Mouse (Mus musculus) midbrain, embryonic 16.5 days (tissue): ENCODE measurements around the gene Smg7. TPM values are rescaled to one million over a fixed set of nuclear protein-coding genes. Genes with fewer than 3 reads are reported as not detected.

ENCODE experiments used
- ATAC-seq: fragments of 200-750 bp; cut with Nextera tagmentation; 2 replicates; pipeline ENCODE4 v1.8.0; 2017; ENCODE audit warnings: moderate TSS enrichment
- H3K27ac ChIP-seq: fragments of 300-500 bp; sonication (generic); 2 replicates; pipeline ENCODE4 v1.5.1; 2014; ENCODE audit warnings: mild to moderate bottlenecking, low read length, mixed read lengths
- H3K27me3 ChIP-seq: fragments of 300-500 bp; sonication (generic); 2 replicates; pipeline ENCODE4 v1.6.1; 2014; ENCODE audit warnings: low read depth, low read length, mixed read lengths; ENCODE audit not compliant: control insufficient read depth, insufficient read depth
- H3K36me3 ChIP-seq: fragments of 300-500 bp; sonication (generic); 2 replicates; pipeline ENCODE4 v1.6.1; 2014; ENCODE audit warnings: mild to moderate bottlenecking, low read length, moderate library complexity, mixed read lengths; ENCODE audit not compliant: control insufficient read depth, insufficient read depth
- H3K4me1 ChIP-seq: fragments of 300-500 bp; sonication (generic); 2 replicates; pipeline ENCODE4 v1.6.1; 2014; ENCODE audit warnings: mild to moderate bottlenecking, low read length, mixed read lengths; ENCODE audit not compliant: control insufficient read depth, insufficient read depth
- H3K4me2 ChIP-seq: fragments of 300-500 bp; sonication (generic); 2 replicates; pipeline ENCODE4 v1.6.1; 2014; ENCODE audit warnings: mild to moderate bottlenecking, low read length, mixed read lengths
- H3K4me3 ChIP-seq: fragments of 300-500 bp; sonication (generic); 2 replicates; pipeline ENCODE4 v1.5.1; 2014; ENCODE audit warnings: low read depth, mild to moderate bottlenecking, low read length, moderate library complexity, mixed read lengths
- H3K9ac ChIP-seq: fragments of 300-500 bp; sonication (generic); 2 replicates; pipeline ENCODE4 v1.6.1; 2014; ENCODE audit warnings: low read depth, low read length, mixed read lengths
- H3K9me3 ChIP-seq: fragments of 300-500 bp; sonication (generic); replicated peaks from 2 replicates; pipeline ENCODE4 v1.6.1; 2014; ENCODE audit warnings: mild to moderate bottlenecking, low read length, mixed read lengths; ENCODE audit not compliant: control insufficient read depth, poor library complexity, severe bottlenecking
- WGBS: fragments of 180-500 bp; shearing (Covaris S2); extraction: QIAGEN DNeasy Blood & Tissue Kit; methylation state at CpG from one replicate; pipeline ENCODE4 v1.1.7; 2014; 5-methylcytosine and 5-hydroxymethylcytosine counted together
- polyA plus RNA-seq: library from polyadenylated mRNA; unstranded; fragments of >200 nt; fragmentation: Nextera tagmentation; extraction: Ambion mirVana; gene quantifications from 2 replicates; pipeline ENCODE4 v1.2.1, GENCODE M21; 2015

Smg7 gene
- polyA plus RNA-seq, 1 experiment from 2014 or later, result 32.1 TPM

DNA sequence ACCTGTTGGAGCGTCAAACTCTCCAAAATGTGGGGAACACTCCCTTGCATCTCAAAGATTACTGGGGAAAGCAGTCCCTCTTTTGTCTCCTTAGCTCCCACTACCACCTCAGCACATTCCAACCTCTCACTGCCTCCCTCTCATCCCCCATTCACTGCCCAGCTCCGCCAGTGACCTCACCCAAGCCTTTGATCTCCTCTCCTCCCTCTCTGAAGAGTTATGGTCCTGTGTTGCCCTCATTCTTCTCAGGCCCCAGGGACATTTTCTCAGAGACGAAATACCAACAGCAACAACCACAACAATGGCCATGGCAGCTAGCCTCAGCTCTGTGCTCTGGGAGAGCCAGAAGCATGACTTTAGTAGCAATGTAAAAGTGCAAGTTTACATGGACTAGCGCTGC is 111.2 kb downstream of the Smg7 start:
- H3K27ac ChIP-seq, result no peak overlapping the region
- H3K4me1 ChIP-seq, result no peaks in the 10 kb centered on the region
- H3K4me2 ChIP-seq, result no peak overlapping the region
- no peak for ATAC-seq
- H3K4me3 ChIP-seq, result no peak overlapping the region
- H3K27me3 ChIP-seq, result no peaks in the 10 kb centered on the region
- no peaks in the 10 kb centered on the region for H3K36me3 ChIP-seq
- no peak overlapping the region for H3K9ac ChIP-seq
- H3K9me3 ChIP-seq, result no peaks in the 10 kb centered on the region
- WGBS, result 24% methylated on average over 4 of the region's 4 CpGs

- 32% methylated on average over 6 of the region's 6 CpGs for WGBS
- Histone ChIP-seq H3K36me3 (no peaks in the 10 kb centered on the region), H3K27ac (no peak overlapping the region), H3K4me3 (no peak overlapping the region), H3K27me3 (no peaks in the 10 kb centered on the region), H3K9ac (no peak overlapping the region), H3K9me3 (no peaks in the 10 kb centered on the region), H3K4me1 (no peaks in the 10 kb centered on the region), H3K4me2 (no peak overlapping the region)
- no peak for ATAC-seq
Observed at GRCm38 (mm10) chr1:152790821-152791220, 111.6 kb downstream of the Smg7 start.

DNA sequence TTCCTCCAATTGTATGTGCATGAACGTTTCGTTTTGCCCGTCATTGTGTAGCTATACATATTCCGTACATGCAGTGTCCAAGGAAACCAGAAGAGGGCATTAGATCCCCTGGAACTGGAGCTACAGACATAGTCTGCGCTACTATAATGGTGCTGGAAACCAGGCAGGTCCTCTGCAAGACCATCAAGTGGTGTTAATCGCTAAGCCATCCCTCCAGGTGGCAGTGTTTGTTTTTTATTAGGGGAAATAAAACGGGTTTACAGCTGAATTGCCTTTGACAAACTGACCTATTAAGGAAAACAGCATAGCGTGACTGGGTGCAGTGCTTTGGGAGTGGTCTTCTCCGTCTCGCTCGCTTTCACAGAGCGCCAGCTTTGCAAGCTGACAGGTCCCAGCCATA is 112.2 kb downstream of the Smg7 start:
- 37% methylated on average over 12 of the region's 12 CpGs for WGBS
- Histone ChIP-seq H3K9ac (no peak overlapping the region), H3K4me2 (no peak overlapping the region)

DNA sequence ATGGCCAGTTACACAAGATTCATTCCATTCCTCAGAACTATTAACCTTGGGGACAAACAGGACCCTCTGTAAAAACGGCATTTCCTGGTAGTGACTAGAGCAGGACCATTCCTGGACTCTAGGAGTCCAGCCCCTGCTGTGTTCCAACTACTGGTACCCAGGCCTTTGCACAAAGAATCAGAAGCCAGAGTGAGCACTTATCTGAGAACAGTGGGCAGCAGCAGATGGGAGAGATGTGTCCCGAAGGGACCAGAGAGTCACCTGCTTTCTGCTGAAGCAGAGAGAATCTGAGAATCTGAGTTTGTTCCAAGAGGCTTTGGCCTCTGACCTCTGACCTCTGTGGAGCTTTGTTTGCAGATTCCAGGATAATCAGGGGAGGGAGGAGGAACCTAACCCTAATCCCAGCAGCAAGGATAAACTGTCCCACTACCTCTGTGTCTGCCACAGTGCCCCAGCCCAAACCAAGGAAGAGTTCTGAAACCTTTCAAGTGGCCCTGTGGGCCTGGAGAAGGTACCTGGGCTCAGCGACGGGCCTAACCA is 114.3 kb downstream of the Smg7 start:
- WGBS, result 21% methylated on average over 4 of the region's 4 CpGs
- Histone ChIP-seq H3K9ac (no peak overlapping the region), H3K36me3 (no peaks in the 10 kb centered on the region), H3K27ac (no peak overlapping the region), H3K4me3 (no peak overlapping the region), H3K4me2 (no peak overlapping the region), H3K9me3 (no peaks in the 10 kb centered on the region), H3K27me3 (no peaks in the 10 kb centered on the region), H3K4me1 (no peaks in the 10 kb centered on the region)
- no peak for ATAC-seq

More for the DNA sequence above, 112.2 kb downstream of the Smg7 start:
- H3K9me3 ChIP-seq, result no peaks in the 10 kb centered on the region
- no peaks in the 10 kb centered on the region for H3K4me1 ChIP-seq
- no peak overlapping the region for H3K4me3 ChIP-seq
- ATAC-seq, result no peak
- H3K27me3 ChIP-seq, result no peaks in the 10 kb centered on the region
- H3K27ac ChIP-seq, result no peak overlapping the region
- no peaks in the 10 kb centered on the region for H3K36me3 ChIP-seq

Other genes starting within 250 kb of the Smg7 start
- gene Apobec4, start 152.1 kb downstream of the Smg7 start, polyA plus RNA-seq, result not detected in 2 replicates
- 13.3 and 13.9 TPM in 2 replicates for gene Rgl1, start 136.3 kb downstream of the Smg7 start, polyA plus RNA-seq
- 380 and 393 TPM in 2 replicates for gene Arpc5, start 136.1 kb downstream of the Smg7 start, polyA plus RNA-seq
- 1.9 and 2.3 TPM in 2 replicates for gene Ncf2, start 102.5 kb downstream of the Smg7 start, polyA plus RNA-seq
- gene Nmnat2, start 52.3 kb upstream of the Smg7 start, polyA plus RNA-seq, result 92.9 and 95.8 TPM in 2 replicates